Mouse (Mus musculus): Measurements from ENCODE around the gene March10. TPM values are rescaled to one million over a fixed set of nuclear protein-coding genes. Genes with fewer than 3 reads are reported as not detected.

Gene March10
- polyA plus RNA-seq, 1 experiment from 2014 or later, result 1.2 TPM

DNA sequence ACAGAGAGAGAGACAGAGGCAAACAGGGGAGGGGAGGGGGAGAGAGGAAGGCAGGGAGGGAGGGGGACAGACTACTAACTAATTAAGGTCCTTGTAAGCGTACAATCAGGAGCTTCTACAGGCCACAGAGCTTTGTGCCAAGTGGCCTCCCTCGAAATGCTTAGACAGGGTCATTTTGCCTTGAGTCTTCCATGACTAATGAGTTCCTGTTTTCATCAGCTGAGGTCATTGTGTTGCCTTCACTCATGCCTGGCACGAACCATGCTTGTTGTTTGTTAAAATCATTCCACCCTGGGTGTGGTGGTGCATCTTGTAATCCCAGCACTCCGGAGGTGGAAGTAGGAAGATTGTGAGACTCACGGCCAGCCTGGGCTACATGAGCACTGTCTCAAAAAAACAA lies 3.4 kb upstream of the March10 start:
- DNase-seq (ENCODE audit: low spot score), result no peak
- no peak for TF ChIP-seq CTCF (IDR thresholded peaks at IDR 0.05; ENCODE audit: low read depth)
- Histone ChIP-seq H3K36me3 (ENCODE audit: insufficient read depth, low read length) (no peaks in the 10 kb centered on the region), H3K27ac (no peak overlapping the region), H3K4me2 (ENCODE audit: low read length) (no peak overlapping the region), H3K9ac (ENCODE audit: low read depth, low read length) (no peak overlapping the region), H3K9me3 (replicated peaks; ENCODE audit: low read length) (no peaks in the 10 kb centered on the region), H3K27me3 (ENCODE audit: insufficient read depth, low read length) (no peaks in the 10 kb centered on the region), H3K4me3 (replicated peaks; ENCODE audit: low read depth, low read length) (no peak overlapping the region), H3K4me1 (replicated peaks; ENCODE audit: insufficient read depth, low read length) (0 out of 2 replicates have a peak, but pooled peaks cover 4% of the 10 kb centered on the region)
- WGBS, result 43% methylated on average over 5 of the region's 5 CpGs
- ATAC-seq (replicated peaks; ENCODE audit: low FRiP score, low read depth), result no peak

DNA sequence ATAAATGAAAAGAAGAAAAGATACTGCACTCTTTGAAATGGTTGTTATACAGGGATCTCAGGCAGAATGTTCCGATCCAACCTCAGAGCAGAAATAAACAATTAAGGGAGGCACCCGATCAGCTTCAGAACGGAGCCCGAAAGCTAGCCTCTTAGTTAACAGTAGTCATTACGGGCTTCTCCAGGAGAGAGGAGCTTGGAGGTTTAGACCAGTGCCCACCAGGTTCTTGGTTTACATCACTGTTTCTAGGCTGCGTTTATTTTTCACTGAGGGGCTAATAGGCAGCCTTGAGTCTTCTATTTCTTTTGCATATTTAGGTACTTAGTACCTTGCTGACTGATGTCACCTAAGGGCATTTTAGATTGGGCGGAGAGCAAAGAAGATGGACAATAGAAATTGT lies 506 bp upstream of the March10 start:
- H3K9me3 ChIP-seq (replicated peaks; ENCODE audit: low read length), result no peaks in the 10 kb centered on the region
- H3K27ac ChIP-seq, result no peak overlapping the region
- no peaks in the 10 kb centered on the region for H3K36me3 ChIP-seq (ENCODE audit: insufficient read depth, low read length)
- TF ChIP-seq CTCF (IDR thresholded peaks at IDR 0.05; ENCODE audit: low read depth), result no peak
- DNase-seq (ENCODE audit: low spot score) (no peak), ATAC-seq (replicated peaks; ENCODE audit: low FRiP score, low read depth) (no peak)
- no peak overlapping the region for H3K4me3 ChIP-seq (replicated peaks; ENCODE audit: low read depth, low read length)
- 54% methylated on average over 7 of the region's 7 CpGs for WGBS
- peak overlapping the region; percentile 61 for H3K4me2 ChIP-seq (ENCODE audit: low read length)
- no peak overlapping the region for H3K9ac ChIP-seq (ENCODE audit: low read depth, low read length)
- 0 out of 2 replicates have a peak, but pooled peaks cover 4% of the 10 kb centered on the region for H3K4me1 ChIP-seq (replicated peaks; ENCODE audit: insufficient read depth, low read length)
- no peaks in the 10 kb centered on the region for H3K27me3 ChIP-seq (ENCODE audit: insufficient read depth, low read length)

- H3K9ac ChIP-seq (ENCODE audit: low read depth, low read length), result no peak overlapping the region
- DNase-seq (ENCODE audit: low spot score), result no peak
- no peak overlapping the region for H3K4me3 ChIP-seq (replicated peaks; ENCODE audit: low read depth, low read length)
- ATAC-seq (replicated peaks; ENCODE audit: low FRiP score, low read depth), result no peak
- H3K9me3 ChIP-seq (replicated peaks; ENCODE audit: low read length), result no peaks in the 10 kb centered on the region
- H3K4me1 ChIP-seq (replicated peaks; ENCODE audit: insufficient read depth, low read length), result 0 out of 2 replicates have a peak, but pooled peaks cover 4% of the 10 kb centered on the region
- H3K27ac ChIP-seq, result no peak overlapping the region
- WGBS, result 94% methylated on average over 5 of the region's 5 CpGs
- H3K27me3 ChIP-seq (ENCODE audit: insufficient read depth, low read length), result no peaks in the 10 kb centered on the region
- no peak overlapping the region for H3K4me2 ChIP-seq (ENCODE audit: low read length)
- no peak for TF ChIP-seq CTCF (IDR thresholded peaks at IDR 0.05; ENCODE audit: low read depth)
- no peaks in the 10 kb centered on the region for H3K36me3 ChIP-seq (ENCODE audit: insufficient read depth, low read length)
These were observed 1.4 kb downstream of the March10 start for GRCm38 (mm10) chr11:105455118-105455517.

DNA sequence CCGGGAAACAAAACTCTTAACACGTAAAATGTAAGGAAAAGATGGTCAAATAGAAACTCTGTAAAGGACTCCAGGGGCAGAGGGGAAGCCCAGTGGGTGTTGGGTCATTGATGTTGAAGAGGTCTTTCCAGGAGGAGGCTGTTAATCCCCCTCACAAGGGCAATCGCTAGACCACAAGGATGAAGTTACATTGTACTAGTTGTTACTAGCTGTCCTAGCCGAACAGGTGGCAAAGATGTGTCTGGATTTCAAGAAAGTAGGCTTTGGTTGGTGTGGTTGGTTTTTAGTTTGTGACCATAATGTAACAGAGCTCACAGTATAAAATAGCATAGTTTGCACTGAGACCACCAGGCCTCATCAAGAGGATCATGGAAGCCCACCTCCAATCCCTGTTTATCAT lies 3.5 kb downstream of the March10 start:
- 75% methylated on average over 4 of the region's 4 CpGs for WGBS
- Histone ChIP-seq H3K9ac (ENCODE audit: low read depth, low read length) (no peak overlapping the region), H3K4me3 (replicated peaks; ENCODE audit: low read depth, low read length) (no peak overlapping the region), H3K27me3 (ENCODE audit: insufficient read depth, low read length) (no peaks in the 10 kb centered on the region), H3K9me3 (replicated peaks; ENCODE audit: low read length) (no peaks in the 10 kb centered on the region), H3K4me2 (ENCODE audit: low read length) (no peak overlapping the region), H3K4me1 (replicated peaks; ENCODE audit: insufficient read depth, low read length) (0 out of 2 replicates have a peak, but pooled peaks cover 4% of the 10 kb centered on the region), H3K36me3 (ENCODE audit: insufficient read depth, low read length) (no peaks in the 10 kb centered on the region), H3K27ac (no peak overlapping the region)
- TF ChIP-seq CTCF (IDR thresholded peaks at IDR 0.05; ENCODE audit: low read depth), result no peak
- DNase-seq (ENCODE audit: low spot score), result no peak
- no peak for ATAC-seq (replicated peaks; ENCODE audit: low FRiP score, low read depth)

- Histone ChIP-seq H3K4me1 (replicated peaks; ENCODE audit: insufficient read depth, low read length) (0 out of 2 replicates have a peak, but pooled peaks cover 4% of the 10 kb centered on the region), H3K36me3 (ENCODE audit: insufficient read depth, low read length) (no peaks in the 10 kb centered on the region), H3K4me2 (ENCODE audit: low read length) (no peak overlapping the region), H3K9me3 (replicated peaks; ENCODE audit: low read length) (no peaks in the 10 kb centered on the region), H3K27me3 (ENCODE audit: insufficient read depth, low read length) (no peaks in the 10 kb centered on the region), H3K9ac (ENCODE audit: low read depth, low read length) (no peak overlapping the region), H3K4me3 (replicated peaks; ENCODE audit: low read depth, low read length) (no peak overlapping the region), H3K27ac (no peak overlapping the region)
- DNase-seq (ENCODE audit: low spot score) (no peak), ATAC-seq (replicated peaks; ENCODE audit: low FRiP score, low read depth) (no peak)
- 75% methylated on average over 4 of the region's 4 CpGs for WGBS
- no peak for TF ChIP-seq CTCF (IDR thresholded peaks at IDR 0.05; ENCODE audit: low read depth)
These were observed 4.0 kb downstream of the March10 start for GRCm38 (mm10) chr11:105452504-105452903.

DNA sequence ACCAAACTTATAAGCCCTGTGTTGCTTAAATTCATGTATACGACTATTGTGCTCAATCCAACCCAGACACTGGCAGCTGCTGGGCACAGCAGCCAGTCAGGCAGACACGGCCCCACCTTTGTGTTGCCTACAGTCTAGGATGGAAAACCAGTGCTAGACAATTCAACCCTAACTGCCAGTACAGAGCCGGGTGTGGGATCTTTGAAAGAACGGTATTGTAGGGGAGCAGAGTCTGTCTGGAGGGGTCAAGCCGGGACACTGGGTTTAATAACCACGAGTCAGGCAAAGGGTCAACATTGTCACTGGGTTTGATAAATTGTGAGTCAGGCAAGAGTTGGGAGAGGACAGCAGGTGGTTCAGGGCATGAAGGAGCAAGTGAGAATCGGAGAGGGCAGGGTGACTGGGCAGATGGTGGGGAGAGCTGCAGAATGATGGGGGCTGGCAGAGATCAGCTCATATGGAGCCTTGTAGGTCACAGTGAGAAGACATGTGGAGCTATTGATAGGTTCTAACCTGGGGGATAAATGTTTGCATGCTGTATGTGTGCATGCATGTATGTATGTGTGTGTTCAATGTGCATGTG lies 4.9 kb downstream of the March10 start:
- Histone ChIP-seq H3K9ac (ENCODE audit: low read depth, low read length) (no peak overlapping the region), H3K27me3 (ENCODE audit: insufficient read depth, low read length) (no peaks in the 10 kb centered on the region), H3K4me1 (replicated peaks; ENCODE audit: insufficient read depth, low read length) (0 out of 2 replicates have a peak, but pooled peaks cover 3% of the 10 kb centered on the region), H3K4me2 (ENCODE audit: low read length) (no peak overlapping the region), H3K27ac (no peak overlapping the region), H3K4me3 (replicated peaks; ENCODE audit: low read depth, low read length) (no peak overlapping the region), H3K9me3 (replicated peaks; ENCODE audit: low read length) (no peaks in the 10 kb centered on the region), H3K36me3 (ENCODE audit: insufficient read depth, low read length) (no peaks in the 10 kb centered on the region)
- no peak for TF ChIP-seq CTCF (IDR thresholded peaks at IDR 0.05; ENCODE audit: low read depth)
- WGBS, result 42% methylated on average over 7 of the region's 7 CpGs
- ATAC-seq (replicated peaks; ENCODE audit: low FRiP score, low read depth) (no peak), DNase-seq (ENCODE audit: low spot score) (no peak)
